Mouse (Mus musculus) liver, embryonic 14.5 days (tissue): ENCODE measurements around the gene Fuz.

Source experiments
- CTCF ChIP-seq: IDR thresholded peaks from 2 replicates; pipeline ENCODE4 v1.5.1; 2016; ENCODE audit warnings: antibody characterized with exemption, low read depth, control low read depth
- EP300 ChIP-seq: IDR thresholded peaks from 2 replicates; pipeline ENCODE4 v1.6.1; 2016; ENCODE audit warnings: antibody characterized with exemption, low read depth

- TF ChIP-seq CTCF (no peak), EP300 (no peak)
Measured at GRCm38 (mm10) chr7:44915314-44915713, 19.4 kb downstream of the Fuz start.
